ENCODE assay signal across 8 mouse cellular contexts in genomic region chr4:89524260-89525200, GRCm38 (mm10).
DNase-seq lines count a peak whose midpoint lies in the region; ATAC-seq and TF ChIP-seq lines count a peak whose summit lies in the region.

No protein-coding gene starts in this region.

- DNase-seq in ES-E14 (ENCODE audit: low read depth, low spot score), result peak; percentile 69
- DNase-seq in cerebellum, adult 11 months, result peak; percentile 37
- DNase-seq in heart, postnatal 14 days, result peak; percentile 45 to 67
- DNase-seq in kidney, postnatal 4 days, result peak; percentile 62 to 75
- DNase-seq in lung, adult 2 months, result peak; percentile 56
- peak; percentile 19 for DNase-seq in thymus, adult 2 months

- in situ Hi-C loops in ES-E14 (cut with MboI; ENCODE audit: low sequenced_read_pairs in 2 of 2, unreplicated experiment in 2 of 2), result loop anchor here (10.0 to 25.0 kb wide), 2 partner anchors 380 to 387 kb away; partner anchors contain the start of gene Mtap (in 1 of the 2)

- no peaks in the 10 kb centered on the region for H3K9me3 ChIP-seq in ES-E14 (ENCODE audit: control insufficient read depth, insufficient read depth, low read depth, low read length)
- H3K9me3 ChIP-seq in forebrain, embryonic 13.5 days (replicated peaks), result no peaks in the 10 kb centered on the region
- H3K9me3 ChIP-seq in neural tube, embryonic 15.5 days (replicated peaks), result no peaks in the 10 kb centered on the region

- H3K4me1 ChIP-seq in ES-E14 (ENCODE audit: control insufficient read depth in 2 of 2, insufficient read depth in 2 of 2, low read length in 2 of 2, poor library complexity in 1 of 2), result no peaks in the 10 kb centered on the region
- H3K4me1 ChIP-seq in forebrain, embryonic 13.5 days, result 0 out of 2 replicates have a peak, but pooled peaks cover 3% of the 10 kb centered on the region
- H3K4me1 ChIP-seq in lung, adult 2 months (ENCODE audit: control insufficient read depth, insufficient read depth, low read length), result peaks cover 5% of the 10 kb centered on the region
- H3K4me1 ChIP-seq in neural tube, embryonic 15.5 days, result peaks cover 8% of the 10 kb centered on the region; the same call in 1 of the 2 replicates
- H3K4me1 ChIP-seq in thymus, adult 2 months (replicated peaks; ENCODE audit: control insufficient read depth, insufficient read depth, low read length), result no peaks in the 10 kb centered on the region

- peak overlapping the region; percentile 55 to 67 for H3K4me3 ChIP-seq in ES-E14 (ENCODE audit: insufficient read depth in 1 of 2, low read depth in 1 of 2, low read length in 2 of 2, poor library complexity in 1 of 2, severe bottlenecking in 1 of 2)
- H3K4me3 ChIP-seq in forebrain, embryonic 13.5 days, result peak overlapping the region; percentile 48
- peak overlapping the region; percentile 71 for H3K4me3 ChIP-seq in lung, adult 2 months (replicated peaks; ENCODE audit: extremely low read depth, low read depth, low read length)
- peak overlapping the region; percentile 52 for H3K4me3 ChIP-seq in neural tube, embryonic 15.5 days (replicated peaks)
- peak overlapping the region; percentile 20 for H3K4me3 ChIP-seq in thymus, adult 2 months (ENCODE audit: control insufficient read depth, insufficient read depth, low read length)

- no peak for TF ChIP-seq POLR2A in lung, adult 2 months (IDR thresholded peaks at IDR 0.05; ENCODE audit: borderline replicate concordance, extremely low read depth, low read depth, low read length)
- TF ChIP-seq POLR2A in thymus, adult 2 months (IDR thresholded peaks at IDR 0.05; ENCODE audit: control insufficient read depth, extremely low read depth, insufficient read depth, low read length, poor library complexity), result no peak

- H3K27ac ChIP-seq in ES-E14 (ENCODE audit: insufficient read depth, low read depth, low read length, poor library complexity, severe bottlenecking), result no peak overlapping the region
- no peak overlapping the region for H3K27ac ChIP-seq in forebrain, embryonic 13.5 days
- no peak overlapping the region for H3K27ac ChIP-seq in neural tube, embryonic 15.5 days (replicated peaks)
- no peak overlapping the region for H3K27ac ChIP-seq in thymus, adult 2 months (ENCODE audit: control insufficient read depth, insufficient read depth, low read length)

- intact Hi-C loops in heart, postnatal 14 days (cut with DNase I), result loop anchor here (1.0 to 10.0 kb wide), 3 partner anchors 232 to 650 kb away; partner anchors contain the start of gene Cdkn2a

- H3K4me2 ChIP-seq in forebrain, embryonic 13.5 days, result peak overlapping the region; percentile 85
- peak overlapping the region; percentile 92 for H3K4me2 ChIP-seq in neural tube, embryonic 15.5 days

- 1% methylated on average over 40 of the region's 40 CpGs for WGBS in forebrain, embryonic 13.5 days
- 1% methylated on average over 40 of the region's 40 CpGs for WGBS in lung, adult 2 months
- WGBS in neural tube, embryonic 15.5 days, result 1% methylated on average over 40 of the region's 40 CpGs
- WGBS in thymus, adult 2 months, result 5% methylated on average over 40 of the region's 40 CpGs

- H3K27me3 ChIP-seq in forebrain, embryonic 13.5 days, result peaks cover 33% of the 10 kb centered on the region
- peaks cover 41% of the 10 kb centered on the region for H3K27me3 ChIP-seq in neural tube, embryonic 15.5 days (replicated peaks)
- no peaks in the 10 kb centered on the region; the same call in none of the 2 replicates for H3K27me3 ChIP-seq in thymus, adult 2 months (ENCODE audit: control insufficient read depth, insufficient read depth, low read length)

- no peaks in the 10 kb centered on the region for H3K36me3 ChIP-seq in ES-E14 (ENCODE audit: control insufficient read depth, insufficient read depth, low read length, poor library complexity, severe bottlenecking)
- no peaks in the 10 kb centered on the region for H3K36me3 ChIP-seq in forebrain, embryonic 13.5 days (ENCODE audit: poor library complexity, severe bottlenecking)
- no peaks in the 10 kb centered on the region for H3K36me3 ChIP-seq in neural tube, embryonic 15.5 days
- no peaks in the 10 kb centered on the region for H3K36me3 ChIP-seq in thymus, adult 2 months (ENCODE audit: control insufficient read depth, insufficient read depth, low read length)

- ATAC-seq in forebrain, embryonic 13.5 days, result peak; percentile 89
- ATAC-seq in neural tube, embryonic 15.5 days (ENCODE audit: low FRiP score), result peak; percentile 83; the same call in 1 of the 2 replicates

- TF ChIP-seq CTCF in lung, adult 2 months (IDR thresholded peaks at IDR 0.05; ENCODE audit: insufficient read depth, low read length), result peak; percentile 73
- no peak for TF ChIP-seq CTCF in thymus, adult 2 months (IDR thresholded peaks at IDR 0.05; ENCODE audit: borderline replicate concordance, control insufficient read depth, extremely low read depth, insufficient read depth, low read length, poor library complexity)

- peak overlapping the region; percentile 30; the same call in 1 of the 2 replicates for H3K9ac ChIP-seq in ES-E14 (ENCODE audit: insufficient read depth, low read depth, low read length, poor library complexity, severe bottlenecking)
- H3K9ac ChIP-seq in forebrain, embryonic 13.5 days, result peak overlapping the region; percentile 59
- peak overlapping the region; percentile 45; the same call in 1 of the 2 replicates for H3K9ac ChIP-seq in neural tube, embryonic 15.5 days (replicated peaks)

TF ChIP-seq in ES-E14, 5 proteins besides CTCF, POLR2A, EP300 and RAD21:
- TF ChIP-seq ZNF384 (IDR thresholded peaks at IDR 0.05; ENCODE audit: low read depth, low read length) (no peak), ZC3H11A (IDR thresholded peaks at IDR 0.05; ENCODE audit: borderline replicate concordance, low read depth, low read length) (peak; percentile 75; the same call in 1 of the 2 replicates)

Comparison
In these comparisons a context has a peak if more than half of its experiments do, and no peak if none do; other contexts are left out.
1. DNase-seq: peak in every context shown above with its lines; median percentile 69 in ES-E14; 68 in kidney, postnatal 4 days; 56 in heart, postnatal 14 days; 56 in lung, adult 2 months; 37 in cerebellum, adult 11 months; 19 in thymus, adult 2 months.
2. H3K4me3 ChIP-seq: peak in every context shown above with its lines; median percentile 71 in lung, adult 2 months; 61 in ES-E14; 52 in neural tube, embryonic 15.5 days; 48 in forebrain, embryonic 13.5 days; 20 in thymus, adult 2 months.